Mouse (Mus musculus) spleen, adult 2 months (tissue): ENCODE results near the gene Ccdc9. TPM values are rescaled to one million over a fixed set of nuclear protein-coding genes. Genes with fewer than 3 reads are reported as not detected.
"Not testable (repeated sequence)": the region's sequence is repeated elsewhere in the genome, so short reads cannot be mapped to it uniquely, and the experiment has no call there.

ENCODE experiments used
- DNase-seq, 2 experiments: peaks; one replicate each; pipeline versions ENCODE4 v3.0.0 to v3.0.0-alpha.2; 2012 to 2021; ENCODE audit warnings: low spot score in 2 of 2, low read depth in 1 of 2
- H3K27ac ChIP-seq: fragments of 200-500 bp; 2 replicates; pipeline ENCODE4 v1.5.1; 2012; ENCODE audit warnings: low read length, inconsistent platforms; ENCODE audit not compliant: insufficient read depth
- H3K27me3 ChIP-seq: fragments of 200-500 bp; 2 replicates; pipeline ENCODE4 v1.6.1; 2012; ENCODE audit warnings: mild to moderate bottlenecking, moderate library complexity, low read length, inconsistent platforms; ENCODE audit not compliant: control insufficient read depth, insufficient read depth
- H3K36me3 ChIP-seq: fragments of 200-500 bp; 2 replicates; pipeline ENCODE4 v1.6.1; 2012; ENCODE audit warnings: mild to moderate bottlenecking, low read length, inconsistent platforms; ENCODE audit not compliant: control insufficient read depth, insufficient read depth
- H3K4me1 ChIP-seq: fragments of 200-500 bp; 2 replicates; pipeline ENCODE4 v1.6.1; 2011; ENCODE audit warnings: inconsistent platforms; ENCODE audit not compliant: control insufficient read depth, insufficient read depth, insufficient read length
- H3K4me3 ChIP-seq: fragments of 200-500 bp; 2 replicates; pipeline ENCODE4 v1.5.1; 2011; ENCODE audit warnings: mild to moderate bottlenecking, inconsistent platforms; ENCODE audit not compliant: insufficient read depth, insufficient read length; ENCODE audit errors: extremely low read depth
- CTCF ChIP-seq: fragments of 200-500 bp; IDR thresholded peaks from 2 replicates; pipeline ENCODE4 v1.5.1; 2011; ENCODE audit warnings: mild to moderate bottlenecking, inconsistent platforms; ENCODE audit not compliant: insufficient read depth, insufficient read length, insufficient replicate concordance; ENCODE audit errors: extremely low read depth
- POLR2A ChIP-seq: fragments of 200-500 bp; IDR thresholded peaks from 2 replicates; pipeline ENCODE4 v1.6.1; 2011; ENCODE audit warnings: low read depth, low read length, inconsistent platforms
- WGBS: fragments of 180-500 bp; shearing (Covaris S2); methylation state at CpG from one replicate; pipeline ENCODE4 v1.1.7; 2018; 5-methylcytosine and 5-hydroxymethylcytosine counted together
- polyA plus RNA-seq: library from polyadenylated mRNA; depleted of rRNA; stranded (reverse); fragments of >200 nt; gene quantifications from 2 replicates; pipeline ENCODE4 v1.2.3, GENCODE M21; 2012

Ccdc9 gene
- polyA plus RNA-seq, 1 experiment = 32.4 TPM

DNA sequence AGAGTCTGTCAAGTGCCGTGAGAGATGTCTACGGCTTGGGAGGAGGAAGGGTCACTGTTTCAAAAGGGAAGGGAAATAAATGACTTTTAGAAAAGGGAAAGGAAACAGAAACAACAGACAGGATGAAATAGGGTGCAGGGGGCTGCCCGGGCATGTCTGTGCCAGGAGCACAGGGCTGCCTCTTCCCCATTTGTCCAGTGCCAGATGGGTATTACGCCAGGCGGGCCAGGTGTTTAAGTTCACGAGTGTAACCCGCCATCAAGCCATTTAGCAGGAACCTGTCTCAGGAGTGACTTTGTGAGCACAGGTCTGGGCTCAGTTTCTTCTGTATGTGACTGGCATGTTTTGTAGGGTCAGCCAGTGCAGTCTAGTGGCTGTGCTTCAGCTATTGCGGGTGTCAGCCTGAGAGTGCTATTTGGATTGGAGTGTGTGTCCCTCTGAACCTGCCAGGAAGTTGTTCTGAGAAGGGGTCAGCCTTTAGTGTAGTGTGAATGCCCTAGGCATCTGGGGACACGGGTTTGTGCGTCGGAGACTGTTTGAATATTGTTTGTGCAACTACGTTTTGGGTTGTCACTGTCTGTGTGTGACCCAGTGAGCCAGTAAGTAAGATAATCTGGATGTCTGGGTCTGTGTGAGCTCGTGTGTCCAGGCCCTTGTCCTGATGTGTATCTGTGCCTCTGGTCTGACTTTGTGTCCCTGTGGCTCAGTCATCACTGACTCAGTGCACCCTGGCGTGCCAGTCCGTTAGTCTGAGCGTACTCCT lies 22.1 kb upstream of the Ccdc9 start:
- H3K4me1 ChIP-seq = peaks cover 32% of the 10 kb centered on the region
- DNase-seq = peak in 1 of 2 experiments; percentile 31
- TF ChIP-seq CTCF (no peak), POLR2A (no peak)
- WGBS = 16% methylated on average over 16 of the region's 16 CpGs
- peak overlapping the region; percentile 78 for H3K27ac ChIP-seq
- no peaks in the 10 kb centered on the region; the same call in 1 of the 2 replicates for H3K36me3 ChIP-seq
- H3K27me3 ChIP-seq = peaks cover 5% of the 10 kb centered on the region; the same call in 1 of the 2 replicates
- peak overlapping the region; percentile 43; the same call in 1 of the 2 replicates for H3K4me3 ChIP-seq

DNA sequence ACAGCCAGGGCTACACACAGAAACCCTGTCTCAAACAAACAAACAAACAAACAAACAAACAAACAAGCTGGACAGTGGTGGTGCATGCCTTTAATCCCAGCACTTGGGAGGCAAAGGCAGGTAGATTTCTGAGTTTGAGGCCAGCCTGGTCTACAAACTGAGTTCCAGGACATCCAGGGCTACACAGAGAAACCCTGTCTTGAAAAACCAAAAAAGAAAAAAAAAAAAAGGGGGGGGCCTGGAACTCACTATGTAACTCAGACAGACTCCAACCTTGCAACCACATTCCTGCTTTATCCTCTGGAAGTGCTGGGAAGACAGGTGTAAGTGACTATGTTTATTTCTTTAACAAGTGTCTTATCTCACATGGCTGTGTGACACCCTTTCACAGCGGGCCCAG lies 21.5 kb upstream of the Ccdc9 start, which contains the start of gene Bbc3:
Bbc3 (plus strand) TSS at position 301 of the 400 bp plus-strand sequence.
- DNase-seq, H3K27me3 ChIP-seq, H3K36me3 ChIP-seq: not testable (repeated sequence)
- peak within 1 kb of the TSS; percentile 78 for H3K27ac ChIP-seq
- H3K4me1 ChIP-seq = peaks cover 27% of the 10 kb centered on the region
- peak within 1 kb of the TSS; percentile 43; the same call in 1 of the 2 replicates for H3K4me3 ChIP-seq
- 44% methylated on average over 1 of the region's 1 CpGs for WGBS

DNA sequence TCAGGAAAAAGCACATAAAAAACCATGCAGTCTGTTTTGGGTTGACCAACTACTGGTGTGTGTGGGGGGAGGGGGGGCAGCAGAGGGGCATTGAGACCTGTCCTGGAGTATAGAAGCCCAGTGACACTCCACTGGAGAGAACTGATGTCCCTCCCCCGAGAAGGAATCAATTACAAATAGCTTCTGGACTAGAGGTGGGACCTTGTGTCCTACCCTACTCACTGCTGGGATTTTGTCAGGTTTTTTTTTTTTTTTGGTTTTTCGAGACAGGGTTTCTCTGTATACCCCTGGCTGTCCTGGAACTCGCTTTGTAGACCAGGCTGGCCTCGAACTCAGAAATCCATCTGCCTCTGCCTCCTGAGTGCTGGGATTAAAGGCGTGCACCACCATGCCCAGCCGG lies 20.5 kb upstream of the Ccdc9 start:
- peaks cover 22% of the 10 kb centered on the region for H3K4me1 ChIP-seq
- not testable (repeated sequence) for H3K27me3 ChIP-seq, H3K27ac ChIP-seq, H3K4me3 ChIP-seq, H3K36me3 ChIP-seq, DNase-seq
- 78% methylated on average over 6 of the region's 6 CpGs for WGBS

DNA sequence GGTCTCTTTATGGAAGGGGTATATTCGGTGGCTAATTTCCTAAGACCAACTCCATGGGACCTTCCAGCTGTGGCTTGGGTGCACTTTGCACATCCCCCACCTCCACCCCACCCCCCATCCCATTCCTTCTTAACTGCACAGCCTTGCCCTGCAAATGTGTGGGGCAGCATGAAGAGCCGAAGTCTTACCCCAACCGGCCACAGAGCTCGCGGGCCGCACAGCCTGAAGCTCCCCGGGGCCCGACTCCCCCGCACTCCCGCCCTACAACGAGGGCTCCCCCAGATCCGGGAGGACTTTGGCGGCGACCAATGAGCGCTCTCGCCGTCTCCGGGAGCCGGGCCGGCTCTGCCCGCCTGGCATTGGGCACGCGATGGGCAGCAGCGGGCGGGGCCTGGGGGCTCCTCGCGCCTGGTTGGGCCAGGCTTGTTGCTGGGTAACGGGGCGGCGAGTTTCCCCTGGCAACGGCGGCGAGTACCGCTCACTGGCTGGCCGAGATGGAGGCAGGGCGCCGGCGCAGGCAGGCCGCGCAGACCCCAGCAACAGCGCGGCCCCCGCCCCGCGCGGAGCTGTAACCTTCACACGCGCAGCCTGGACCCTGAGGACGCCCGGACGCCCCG lies 12.9 kb upstream of the Ccdc9 start:
- Histone ChIP-seq H3K27me3 (no peaks in the 10 kb centered on the region), H3K36me3 (no peaks in the 10 kb centered on the region), H3K4me1 (peaks cover 14% of the 10 kb centered on the region), H3K4me3 (peak overlapping the region; percentile 16; the same call in 1 of the 2 replicates), H3K27ac (no peak overlapping the region)
- TF ChIP-seq POLR2A = no peak
- no peak for TF ChIP-seq CTCF
- peak in 1 of 2 experiments; percentile 82 for DNase-seq
- WGBS = 1% methylated on average over 52 of the region's 52 CpGs

DNA sequence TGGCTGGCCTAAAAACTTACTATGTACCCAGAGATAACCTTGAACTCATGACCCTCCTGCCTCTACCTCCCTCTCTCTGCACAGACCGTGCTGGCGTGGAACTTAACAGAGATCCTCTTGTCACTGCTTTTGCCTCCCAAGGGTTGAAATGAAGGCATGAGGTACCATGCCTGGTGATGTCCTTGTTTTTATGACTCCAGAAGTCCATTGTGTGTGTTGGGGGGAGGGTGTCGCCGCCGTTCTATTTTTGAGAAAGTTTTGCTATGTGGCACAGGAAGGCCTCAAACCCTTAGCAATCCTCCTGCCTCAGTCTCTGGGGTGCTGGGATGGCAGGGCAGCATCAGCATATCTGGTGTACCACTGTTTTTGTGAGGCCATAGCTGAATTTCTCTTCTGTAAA lies 12.3 kb upstream of the Ccdc9 start:
- H3K27ac ChIP-seq = no peak overlapping the region
- H3K27me3 ChIP-seq = no peaks in the 10 kb centered on the region
- no peak for DNase-seq
- no peak overlapping the region for H3K4me3 ChIP-seq
- H3K36me3 ChIP-seq = no peaks in the 10 kb centered on the region
- WGBS = 85% methylated on average over 5 of the region's 5 CpGs
- TF ChIP-seq CTCF = no peak
- no peak for TF ChIP-seq POLR2A
- peaks cover 14% of the 10 kb centered on the region for H3K4me1 ChIP-seq

DNA sequence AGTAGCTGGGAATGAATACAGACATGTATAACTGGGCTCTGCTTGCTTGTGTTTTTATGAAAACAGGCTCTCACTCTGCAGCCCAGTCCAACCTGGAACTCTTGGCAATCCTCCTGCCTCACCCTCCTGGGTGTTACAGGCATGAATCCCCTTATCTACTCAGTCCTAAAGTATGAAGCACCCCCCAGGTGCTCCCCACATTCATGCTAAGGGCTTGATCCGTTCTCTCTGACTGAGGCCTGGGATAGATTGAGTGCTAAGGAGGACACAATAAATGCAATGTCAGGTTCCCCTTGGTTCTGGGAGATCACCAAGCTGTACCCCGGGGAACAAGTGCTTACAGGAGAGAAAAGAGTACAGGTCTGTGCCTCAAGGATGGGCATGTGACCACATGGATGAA lies 11.0 kb upstream of the Ccdc9 start:
- Histone ChIP-seq H3K27me3 (no peaks in the 10 kb centered on the region), H3K36me3 (no peaks in the 10 kb centered on the region), H3K27ac (no peak overlapping the region), H3K4me3 (no peak overlapping the region), H3K4me1 (peaks cover 14% of the 10 kb centered on the region)
- no peak for TF ChIP-seq CTCF
- TF ChIP-seq POLR2A = no peak
- WGBS = 79% methylated on average over 2 of the region's 2 CpGs
- DNase-seq = no peak
